Mouse (Mus musculus): ENCODE measurements around the gene Mdm4. TPM values are rescaled to one million over a fixed set of nuclear protein-coding genes. Genes with fewer than 3 reads are reported as not detected.

Gene Mdm4
- polyA plus RNA-seq, 1 experiment, result 122 TPM

DNA sequence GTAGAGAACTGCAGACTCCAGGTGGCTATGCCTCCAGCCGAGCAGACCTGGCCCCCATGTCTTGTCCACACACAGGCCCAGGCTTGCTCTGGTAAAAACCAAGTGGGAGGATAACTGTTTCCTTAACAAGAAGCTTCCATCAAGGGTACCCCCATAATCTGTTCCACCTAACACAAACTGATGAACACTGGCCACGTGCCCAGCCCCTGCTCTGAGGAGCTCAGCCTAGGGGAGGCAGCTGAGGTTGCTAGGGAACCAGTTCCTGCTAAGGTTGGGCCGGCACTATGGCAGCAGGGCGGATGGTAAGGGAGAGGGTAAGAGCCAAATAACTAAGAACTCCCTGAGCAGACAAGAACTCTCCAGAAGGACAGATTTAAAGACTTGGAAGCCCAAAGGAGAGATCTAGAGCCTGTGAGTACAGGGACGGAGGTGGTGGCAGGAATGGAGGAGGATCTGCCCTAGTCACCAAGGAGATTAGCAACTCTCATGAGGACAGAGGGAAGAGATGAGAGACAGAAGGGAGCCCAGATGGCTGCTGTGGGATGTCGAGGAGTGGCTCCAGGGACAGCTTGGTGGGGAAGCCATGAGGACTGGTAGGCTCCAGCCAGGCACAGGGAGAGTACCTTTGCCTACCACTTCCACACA is 114.4 kb downstream of the Mdm4 start:
- Histone ChIP-seq H3K4me3 (ENCODE audit: insufficient read depth, low read length) (no peak overlapping the region), H3K4me1 (ENCODE audit: control insufficient read depth, insufficient read depth, low read length) (no peaks in the 10 kb centered on the region), H3K27ac (ENCODE audit: insufficient read depth, low read length) (no peak overlapping the region)
- TF ChIP-seq POLR2A (IDR thresholded peaks at IDR 0.05; ENCODE audit: low read depth, low read length), result no peak
- no peak for TF ChIP-seq CTCF (IDR thresholded peaks at IDR 0.05; ENCODE audit: borderline replicate concordance, insufficient read depth, low read length)

GRCm38 (mm10) chr1:132910414-132911041 is 119.8 kb downstream of the Mdm4 start:
- H3K4me3 ChIP-seq (ENCODE audit: insufficient read depth, low read length), result no peak overlapping the region
- H3K4me1 ChIP-seq (ENCODE audit: control insufficient read depth, insufficient read depth, low read length), result no peaks in the 10 kb centered on the region
- no peak for TF ChIP-seq POLR2A (IDR thresholded peaks at IDR 0.05; ENCODE audit: low read depth, low read length)
- no peak for TF ChIP-seq CTCF (IDR thresholded peaks at IDR 0.05; ENCODE audit: borderline replicate concordance, insufficient read depth, low read length)
- no peak overlapping the region for H3K27ac ChIP-seq (ENCODE audit: insufficient read depth, low read length)

- no peak for TF ChIP-seq POLR2A (IDR thresholded peaks at IDR 0.05; ENCODE audit: low read depth, low read length)
- no peak for TF ChIP-seq CTCF (IDR thresholded peaks at IDR 0.05; ENCODE audit: borderline replicate concordance, insufficient read depth, low read length)
- Histone ChIP-seq H3K4me3 (ENCODE audit: insufficient read depth, low read length) (no peak overlapping the region), H3K4me1 (ENCODE audit: control insufficient read depth, insufficient read depth, low read length) (no peaks in the 10 kb centered on the region), H3K27ac (ENCODE audit: insufficient read depth, low read length) (no peak overlapping the region)
Measured at GRCm38 (mm10) chr1:132909951-132910350, 120.4 kb downstream of the Mdm4 start.

Other genes starting within 250 kb of the Mdm4 start
- 0.46 and 0.70 TPM in 2 replicates for gene Lrrn2, start 150.3 kb downstream of the Mdm4 start, polyA plus RNA-seq (2011; ENCODE audit: insufficient read length, low read depth, missing spikeins)
- 2.5 and 3.2 TPM in 2 replicates for gene Pik3c2b, start 15.1 kb upstream of the Mdm4 start, polyA plus RNA-seq (2011; ENCODE audit: insufficient read length, low read depth, missing spikeins)
- gene Ppp1r15b, start 100.6 kb upstream of the Mdm4 start, polyA plus RNA-seq (2011; ENCODE audit: insufficient read length, low read depth, missing spikeins), result 55.8 and 63.3 TPM in 2 replicates
- gene Plekha6, start 133.6 kb upstream of the Mdm4 start, polyA plus RNA-seq (2011; ENCODE audit: insufficient read length, low read depth, missing spikeins), result 2.6 and 3.6 TPM in 2 replicates

Measured in embryonic fibroblast, embryonic 13.5 days (primary cell).